Mouse (Mus musculus) heart, postnatal 25 days (tissue): ENCODE data around the gene Camk1d. TPM values are rescaled to one million over a fixed set of nuclear protein-coding genes. Genes with fewer than 3 reads are reported as not detected.

Experiments used
- DNase-seq: peaks from one replicate; pipeline ENCODE4 v3.0.0; 2022; ENCODE audit warnings: low spot score
- intact Hi-C: fragments of 180-260 bp; cut with DNase I; formaldehyde crosslinking; loops from one replicate; pipeline ENCODE4 v1.15.1; 2025
- total RNA-seq, 2 experiments: library from RNA; stranded (reverse); gene quantifications; 2 replicates each; pipeline ENCODE4 v1.2.3; 2021

The Camk1d gene
- total RNA-seq, result 1 to 10 TPM; 4.6 to 5.3 TPM

- DNase-seq, result peak; percentile 43
- intact Hi-C loops, result no loop called here
Measured at GRCm38 (mm10) chr2:5714211-5715053, at the start of gene Camk1d. TSS of gene Camk1d (minus strand) at chr2:5714515.

DNA sequence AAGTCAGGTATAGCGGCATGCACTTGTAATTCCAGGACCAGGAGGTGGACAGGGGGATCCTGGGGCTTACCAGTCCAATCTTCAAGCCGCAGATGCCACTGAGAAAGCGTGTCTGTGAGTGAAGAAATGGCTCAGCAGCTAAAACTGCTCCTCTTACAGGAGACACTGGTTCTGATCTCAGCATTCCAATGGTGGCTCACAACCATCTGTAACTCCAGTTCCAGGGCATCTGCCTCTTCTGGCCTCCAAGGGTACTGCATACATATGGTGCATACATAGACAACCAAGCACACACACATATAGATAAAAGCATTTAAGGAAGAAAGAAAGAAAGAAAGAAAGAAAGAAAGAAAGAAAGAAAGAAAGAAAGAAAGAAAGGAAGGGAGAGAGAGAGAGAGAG, 47.7 kb upstream of the Camk1d start:
- no peak for DNase-seq
- intact Hi-C loops, result no loop called here

GRCm38 (mm10) chr2:5760479-5761008, 46.2 kb upstream of the Camk1d start:
- no peak for DNase-seq
- intact Hi-C loops, result no loop called here

DNA sequence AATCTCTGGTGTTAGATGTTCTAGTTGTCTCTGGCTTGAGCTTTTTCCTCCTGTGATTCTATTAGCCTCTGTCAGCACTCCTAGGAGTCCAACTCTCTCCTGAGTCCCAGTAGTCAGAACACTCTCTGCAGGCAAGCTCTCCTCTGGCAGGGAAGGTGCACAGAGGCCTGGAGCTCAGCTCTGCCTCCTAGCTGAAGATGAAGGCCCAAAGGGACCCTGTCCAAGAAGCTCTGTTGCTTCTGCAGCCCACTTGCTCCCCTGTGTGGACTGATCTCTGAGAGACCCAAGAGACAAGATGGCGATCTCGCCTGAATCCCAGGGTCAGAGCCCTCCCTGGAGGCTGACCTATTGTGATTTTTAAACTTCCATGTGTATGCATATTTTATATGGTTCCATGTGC, 44.3 kb upstream of the Camk1d start:
- intact Hi-C loops, result no loop called here
- no peak for DNase-seq

DNA sequence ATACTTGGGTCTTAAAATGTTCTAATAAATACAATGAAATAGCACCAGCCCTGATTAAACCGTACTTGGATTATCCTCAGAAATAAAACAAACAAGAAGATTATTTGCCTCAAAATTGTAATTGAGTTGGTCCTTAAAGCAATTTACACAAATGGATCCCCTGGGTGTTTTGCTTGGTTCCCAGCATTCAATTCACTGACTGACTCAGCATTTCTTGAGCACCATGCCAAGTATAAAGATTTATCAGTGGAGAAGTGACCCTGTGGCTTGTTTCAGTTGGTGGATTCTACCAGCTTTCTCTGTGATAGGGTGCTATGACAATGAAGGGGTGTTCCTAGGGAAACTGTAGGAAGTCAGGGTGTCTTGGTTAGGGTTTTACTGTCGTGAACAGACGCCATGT, 36.6 kb upstream of the Camk1d start:
- intact Hi-C loops, result no loop called here
- DNase-seq, result no peak

GRCm38 (mm10) chr2:5749210-5749609, 34.9 kb upstream of the Camk1d start:
- intact Hi-C loops, result no loop called here
- DNase-seq, result no peak

GRCm38 (mm10) chr2:5747545-5748043, 33.3 kb upstream of the Camk1d start:
- intact Hi-C loops, result no loop called here
- DNase-seq, result no peak

DNA sequence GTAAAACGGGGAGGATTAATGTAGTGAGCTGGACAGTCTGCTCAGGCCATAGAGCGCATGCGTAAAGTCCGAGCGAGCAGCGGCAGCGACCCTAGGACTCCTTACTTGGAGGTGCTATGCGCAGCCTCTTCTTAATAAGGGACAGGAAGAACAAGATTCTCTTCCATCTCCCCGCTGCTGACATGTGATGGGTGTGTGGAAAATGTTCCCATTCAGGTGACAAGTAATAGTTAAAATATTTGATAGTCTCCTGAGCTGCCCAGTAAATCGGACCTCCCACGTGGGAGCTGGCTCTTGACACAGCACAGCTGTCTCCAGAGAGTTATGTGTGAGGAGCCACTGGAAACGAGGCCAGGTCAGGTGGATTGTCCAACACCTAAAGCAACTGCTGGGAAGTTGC, 32.2 kb upstream of the Camk1d start:
- DNase-seq, result no peak
- intact Hi-C loops, result no loop called here

GRCm38 (mm10) chr2:5743886-5744285, 29.6 kb upstream of the Camk1d start:
- intact Hi-C loops, result no loop called here
- no peak for DNase-seq

DNA sequence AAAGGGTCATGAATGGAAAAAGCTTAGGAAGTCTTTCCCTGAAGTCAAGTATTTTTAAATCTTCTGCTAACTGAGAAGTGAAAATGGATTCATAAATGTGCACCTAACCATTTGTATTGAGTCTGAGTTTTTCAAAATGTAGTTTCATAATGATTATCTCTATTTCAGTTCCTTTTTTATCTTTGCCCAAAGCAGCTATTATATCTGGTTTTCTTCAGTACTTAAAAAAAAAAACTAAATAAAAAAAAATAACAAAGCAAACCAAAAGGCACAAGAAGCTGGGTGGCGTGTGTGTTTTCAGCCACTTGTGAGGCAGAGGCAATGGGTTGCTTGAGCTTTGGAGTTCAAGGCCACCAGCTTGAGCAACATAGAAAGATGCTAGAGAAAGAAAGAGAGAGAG, 26.6 kb upstream of the Camk1d start:
- no peak for DNase-seq
- intact Hi-C loops, result no loop called here

DNA sequence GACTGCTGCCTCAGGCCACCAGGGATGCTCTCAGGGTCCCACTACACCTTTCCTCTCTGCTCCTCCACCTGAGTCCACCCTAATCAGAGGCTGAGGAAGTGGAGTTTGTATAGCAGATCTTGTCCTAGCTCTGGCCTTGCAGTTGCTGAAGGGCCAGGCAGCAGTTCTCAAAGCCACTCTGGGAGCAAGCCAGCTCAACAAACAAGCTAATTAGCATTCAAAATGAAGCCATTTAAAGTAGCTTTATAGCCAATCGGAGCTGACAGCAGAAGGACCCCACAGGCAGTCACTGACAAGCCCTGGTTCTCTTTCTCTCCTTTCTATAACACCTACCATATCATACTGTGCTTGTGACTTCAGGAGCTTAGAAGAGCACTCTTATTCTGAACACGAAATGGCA, 21.6 kb upstream of the Camk1d start:
- intact Hi-C loops, result no loop called here
- DNase-seq, result no peak

- DNase-seq, result no peak
- intact Hi-C loops, result no loop called here
Measured at GRCm38 (mm10) chr2:5733300-5734085, 19.2 kb upstream of the Camk1d start.

DNA sequence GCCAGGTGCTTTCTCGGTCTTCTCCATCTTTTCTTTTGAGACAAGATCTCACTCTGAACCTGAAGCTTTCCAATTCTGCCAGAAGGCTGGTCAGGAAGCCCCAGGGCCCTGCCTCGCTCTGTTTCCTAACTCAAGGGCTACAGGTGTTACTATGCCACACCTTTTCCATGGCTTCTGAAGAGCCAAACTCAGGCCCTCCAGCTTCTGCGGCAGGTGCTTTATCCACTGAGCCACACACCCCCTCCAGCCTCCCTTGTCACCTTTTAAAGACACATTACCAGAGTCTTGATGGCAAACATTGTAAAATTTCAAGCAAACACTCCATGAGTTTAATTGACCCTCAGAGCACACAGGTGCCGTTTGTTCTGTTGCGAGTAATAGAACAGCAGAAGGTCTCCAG, 17.7 kb upstream of the Camk1d start:
- intact Hi-C loops, result no loop called here

GRCm38 (mm10) chr2:5730364-5730792, 16.1 kb upstream of the Camk1d start:
- intact Hi-C loops, result no loop called here
- DNase-seq, result peak; percentile 7

More for the DNA sequence above, 17.7 kb upstream of the Camk1d start:
- DNase-seq, result no peak

GRCm38 (mm10) chr2:5729931-5730330, 15.6 kb upstream of the Camk1d start:
- intact Hi-C loops, result no loop called here
- DNase-seq, result no peak

- intact Hi-C loops, result no loop called here
- DNase-seq, result no peak
Measured at GRCm38 (mm10) chr2:5725028-5725701, 10.8 kb upstream of the Camk1d start.

DNA sequence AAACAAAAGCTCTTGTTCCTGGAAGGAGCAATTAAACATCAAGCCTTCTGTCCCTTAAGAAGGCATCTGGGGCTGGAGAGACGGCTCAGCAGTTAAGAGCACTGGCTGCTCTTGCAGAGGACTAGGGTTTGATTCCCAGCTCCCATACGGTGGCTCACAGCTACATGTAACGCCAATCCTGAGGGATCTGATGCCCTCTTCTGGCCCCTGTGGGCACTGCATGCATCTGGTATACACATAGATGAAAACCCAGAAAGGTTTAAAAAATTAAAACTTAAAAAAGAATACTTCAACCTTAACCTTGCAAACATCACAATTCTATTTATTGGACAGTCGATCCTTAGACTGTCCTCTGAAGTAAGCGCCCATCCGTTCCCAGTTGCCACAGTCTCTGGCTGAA, 3.4 kb upstream of the Camk1d start:
- DNase-seq, result no peak
- intact Hi-C loops, result loop anchor here (2.0 kb wide), 1 partner anchor 267 kb away; no protein-coding TSS in a partner anchor

DNA sequence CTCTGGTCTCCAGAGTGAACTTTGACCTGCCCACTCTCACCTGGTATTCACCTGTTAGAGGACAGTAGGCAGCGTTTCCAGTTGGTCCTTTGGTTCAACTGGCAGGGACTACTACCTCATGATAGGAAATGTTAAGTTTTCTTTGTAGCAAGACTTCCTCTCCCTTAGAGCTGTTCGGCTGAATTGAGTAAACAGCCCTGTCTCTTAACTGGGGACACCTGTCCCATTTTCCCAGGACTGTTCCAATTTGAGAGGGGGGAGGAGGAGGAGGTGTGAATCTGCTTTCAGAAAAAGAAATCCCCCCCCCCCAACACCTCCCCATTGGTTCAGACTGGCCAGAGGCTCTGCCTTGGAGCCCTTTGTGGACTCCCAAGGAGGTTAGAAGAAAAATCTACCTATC, 1.2 kb upstream of the Camk1d start:
- DNase-seq, result no peak
- intact Hi-C loops, result no loop called here

- DNase-seq, result no peak
- intact Hi-C loops, result no loop called here
Measured at GRCm38 (mm10) chr2:5715054-5715410, 717 bp upstream of the Camk1d start.
